Mouse (Mus musculus): ENCODE data around the gene Nrip2. TPM values are rescaled to one million over a fixed set of nuclear protein-coding genes. Genes with fewer than 3 reads are reported as not detected.

The Nrip2 gene
- polyA plus RNA-seq, 1 experiment from 2014 or later = not detected

Other genes starting within 250 kb of the Nrip2 start
- gene Tead4, start 98.5 kb upstream of the Nrip2 start, polyA plus RNA-seq (2018) = not detected in 3 replicates
- gene Tulp3, start 43.4 kb upstream of the Nrip2 start, polyA plus RNA-seq (2018) = 4.4 to 7.7 TPM (median 4.6 TPM) in 3 replicates
- gene Rhno1, start 36.4 kb upstream of the Nrip2 start, polyA plus RNA-seq (2018) = 10.4 to 13.5 TPM (median 12.6 TPM) in 3 replicates
- 1.3 to 6.1 TPM (median 4.1 TPM) in 3 replicates for gene Foxm1, start 36.3 kb upstream of the Nrip2 start, polyA plus RNA-seq (2018)
- not detected in 3 replicates for gene Tex52, start 23.8 kb upstream of the Nrip2 start, polyA plus RNA-seq (2018)
- gene Gm44596, start 23.8 kb upstream of the Nrip2 start, polyA plus RNA-seq (2018) = not detected in 3 replicates
- 3.9 to 5.2 TPM (median 5.2 TPM) in 3 replicates for gene Itfg2, start 25.6 kb downstream of the Nrip2 start, polyA plus RNA-seq (2018)
- gene Fkbp4, start 39.4 kb downstream of the Nrip2 start, polyA plus RNA-seq (2018) = 27.4 to 67.4 TPM (median 49.4 TPM) in 3 replicates
- gene Pzp, start 127.4 kb downstream of the Nrip2 start, polyA plus RNA-seq (2018) = not detected in 3 replicates
- not detected in 3 replicates for gene A2ml1, start 182.3 kb downstream of the Nrip2 start, polyA plus RNA-seq (2018)
- gene Klrb1a, start 224.2 kb downstream of the Nrip2 start, polyA plus RNA-seq (2018) = not detected in 3 replicates